Mouse (Mus musculus): Measurements from ENCODE around the gene Serbp1. TPM values are rescaled to one million over a fixed set of nuclear protein-coding genes. Genes with fewer than 3 reads are reported as not detected.

The Serbp1 gene
- total and polyA plus RNA-seq, 3 experiments, result 1,043 to 1,809 (median 1,049) TPM

- no peak for TF ChIP-seq NELFE (IDR thresholded peaks at IDR 0.05; ENCODE audit: low read depth, low read length)
- TF ChIP-seq NRF1 (IDR thresholded peaks at IDR 0.05; ENCODE audit: insufficient read depth, low read depth, low read length, poor library complexity, severe bottlenecking), result no peak
- no peak for TF ChIP-seq HCFC1 (IDR thresholded peaks at IDR 0.05; ENCODE audit: low read depth, low read length)
- TF ChIP-seq SIN3A (IDR thresholded peaks at IDR 0.05; ENCODE audit: low read length), result no peak
- TF ChIP-seq TAL1 (IDR thresholded peaks at IDR 0.05; ENCODE audit: low read length), result 0 out of 2 replicates have a peak, but pooled peaks have one; percentile 7
- TF ChIP-seq POLR2AphosphoS2 (IDR thresholded peaks at IDR 0.05; ENCODE audit: low read length), result no peak
- TF ChIP-seq EP300 (IDR thresholded peaks at IDR 0.05; ENCODE audit: low read depth in 1 of 2, low read length in 2 of 2), result peak; percentile 53 to 63
- TF ChIP-seq MEF2A (IDR thresholded peaks at IDR 0.05; ENCODE audit: extremely low read depth, insufficient replicate concordance, low read depth, low read length, poor library complexity, severe bottlenecking), result 0 out of 2 replicates have a peak, but pooled peaks have one; percentile 54
- no peak for TF ChIP-seq ZKSCAN1 (IDR thresholded peaks at IDR 0.05; ENCODE audit: low read depth, low read length)
- no peak for TF ChIP-seq POLR2A (IDR thresholded peaks at IDR 0.05; ENCODE audit: control insufficient read depth in 1 of 2, insufficient read depth in 1 of 2, low read depth in 1 of 2, low read length in 2 of 2, poor library complexity in 1 of 2)
- TF ChIP-seq CTCF (IDR thresholded peaks at IDR 0.05 in 2 of 3, conservative IDR thresholded peaks at IDR 0.05 in 1 of 3; ENCODE audit: control insufficient read depth in 1 of 3, insufficient read depth in 1 of 3, low read depth in 2 of 3, low read length in 3 of 3, poor library complexity in 1 of 3, severe bottlenecking in 1 of 3), result no peak
- TF ChIP-seq RAD21 (IDR thresholded peaks at IDR 0.05; ENCODE audit: low read depth, low read length), result no peak
- TF ChIP-seq RCOR1 (IDR thresholded peaks at IDR 0.05; ENCODE audit: low read depth, low read length), result no peak
- TF ChIP-seq TCF12 (IDR thresholded peaks at IDR 0.05; ENCODE audit: low read depth, low read length), result no peak
Observed at GRCm38 (mm10) chr6:67213429-67214098, 24.4 kb upstream of the Serbp1 start (continued).

DNA sequence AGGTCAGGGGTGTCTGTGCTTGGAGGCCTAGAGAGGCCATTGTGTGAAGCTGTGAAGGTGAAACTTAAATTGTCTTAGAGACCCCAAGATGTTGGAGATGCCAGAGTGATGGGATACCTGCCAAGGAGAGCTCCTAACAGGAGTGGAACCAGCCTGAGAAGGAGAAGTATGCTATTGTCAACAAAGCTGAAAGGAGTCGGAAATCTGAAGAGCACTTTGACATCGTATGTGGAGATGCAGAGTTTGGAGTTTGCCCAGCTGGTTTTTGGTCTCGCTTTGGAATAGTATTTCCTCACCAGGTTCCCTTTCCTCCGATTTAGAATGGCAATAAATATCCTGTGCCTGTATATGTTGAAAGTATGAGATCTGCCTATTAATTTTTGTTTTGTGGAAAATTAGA lies 20.6 kb upstream of the Serbp1 start:
- no peak for DNase-seq (ENCODE audit: low read depth, low spot score)
- H3K36me3 ChIP-seq (ENCODE audit: control insufficient read depth in 1 of 2, insufficient read depth in 2 of 2, low read length in 2 of 2), result peaks cover 0 to 10% of the 10 kb centered on the region in 2 experiments; a peak in 1 of 4 replicates
- TF ChIP-seq GATA1 (IDR thresholded peaks at IDR 0.05; ENCODE audit: low read depth, low read length) (no peak), ZC3H11A (IDR thresholded peaks at IDR 0.05; ENCODE audit: low read depth, low read length) (no peak), TBP (IDR thresholded peaks at IDR 0.05; ENCODE audit: low read depth, low read length) (no peak), HCFC1 (IDR thresholded peaks at IDR 0.05; ENCODE audit: low read depth, low read length) (no peak), EP300 (IDR thresholded peaks at IDR 0.05; ENCODE audit: low read depth in 1 of 2, low read length in 2 of 2) (no peak), ZMIZ1 (IDR thresholded peaks at IDR 0.05; ENCODE audit: low read depth, low read length) (no peak), USF1 (IDR thresholded peaks at IDR 0.05; ENCODE audit: low read depth, low read length) (no peak), E2F4 (IDR thresholded peaks at IDR 0.05; ENCODE audit: borderline replicate concordance, low read depth, low read length) (no peak), KAT2A (conservative IDR thresholded peaks at IDR 0.05; ENCODE audit: low read depth, low read length) (no peak), CHD2 (IDR thresholded peaks at IDR 0.05; ENCODE audit: low read length) (no peak), NRF1 (IDR thresholded peaks at IDR 0.05; ENCODE audit: insufficient read depth, low read depth, low read length, poor library complexity, severe bottlenecking) (no peak), BHLHE40 (IDR thresholded peaks at IDR 0.05; ENCODE audit: borderline replicate concordance, low read depth, low read length) (no peak), USF2 (IDR thresholded peaks at IDR 0.05; ENCODE audit: borderline replicate concordance in 1 of 2, insufficient read depth in 1 of 2, low read depth in 1 of 2, low read length in 2 of 2) (no peak), ZNF384 (IDR thresholded peaks at IDR 0.05; ENCODE audit: low read depth, low read length) (no peak), ETS1 (IDR thresholded peaks at IDR 0.05; ENCODE audit: low read depth, low read length) (no peak), MYC (IDR thresholded peaks at IDR 0.05; ENCODE audit: low read depth, low read length) (no peak)
- H3K79me2 ChIP-seq (ENCODE audit: control insufficient read depth, insufficient read depth, low read length, poor library complexity), result no peaks in the 10 kb centered on the region
- H3K4me3 ChIP-seq (ENCODE audit: control insufficient read depth in 1 of 2, insufficient read depth in 1 of 2, low read depth in 2 of 2, low read length in 2 of 2), result no peak overlapping the region
- no peak overlapping the region for H3K9ac ChIP-seq (ENCODE audit: control insufficient read depth, low read depth, low read length, poor library complexity, severe bottlenecking)
- no peaks in the 10 kb centered on the region; a peak in 1 of 4 replicates for H3K27me3 ChIP-seq (ENCODE audit: control insufficient read depth in 1 of 2, insufficient read depth in 2 of 2, low read length in 2 of 2)
- no peak overlapping the region for H3K27ac ChIP-seq (ENCODE audit: control insufficient read depth, low read depth, low read length)
- no peaks in the 10 kb centered on the region for H3K9me3 ChIP-seq (replicated peaks; ENCODE audit: insufficient read depth, low read length)
- peaks cover 0 to 14% of the 10 kb centered on the region in 2 experiments; a peak in 2 of 4 replicates for H3K4me1 ChIP-seq (ENCODE audit: control insufficient read depth in 1 of 2, insufficient read depth in 2 of 2, low read length in 2 of 2)

All from MEL (cell line).